Mouse (Mus musculus) heart, adult 11 months (tissue): ENCODE data around the gene Poldip3.

ENCODE experiments used
- DNase-seq: peaks from one replicate; pipeline ENCODE4 v3.0.0; 2022

Poldip3 gene

GRCm38 (mm10) chr15:83124625-83125024 is 24.6 kb downstream of the Poldip3 start:
- DNase-seq, result no peak

GRCm38 (mm10) chr15:83122566-83123145 is 26.5 kb downstream of the Poldip3 start, which contains the start of gene Rrp7a:
Gene Rrp7a, minus strand, starts transcription at chr15:83122801.
- DNase-seq, result peak; percentile 99

- peak; percentile 94 for DNase-seq
These were observed 27.2 kb downstream of the Poldip3 start for GRCm38 (mm10) chr15:83121709-83122565.

GRCm38 (mm10) chr15:83118360-83118759 is 30.8 kb downstream of the Poldip3 start:
- peak; percentile 93 for DNase-seq

GRCm38 (mm10) chr15:83115071-83115470 is 34.1 kb downstream of the Poldip3 start:
- DNase-seq, result no peak

GRCm38 (mm10) chr15:83114106-83114505 is 35.1 kb downstream of the Poldip3 start:
- no peak for DNase-seq

- peak; percentile 97 for DNase-seq
These were observed 36.3 kb downstream of the Poldip3 start for GRCm38 (mm10) chr15:83112898-83113297.

GRCm38 (mm10) chr15:83111874-83112273 is 37.3 kb downstream of the Poldip3 start:
- no peak for DNase-seq

GRCm38 (mm10) chr15:83111290-83111689 is 37.9 kb downstream of the Poldip3 start:
- DNase-seq, result no peak

- DNase-seq, result no peak
These were observed 41.4 kb downstream of the Poldip3 start for GRCm38 (mm10) chr15:83107814-83108213.

GRCm38 (mm10) chr15:83106426-83106825 is 42.8 kb downstream of the Poldip3 start:
- DNase-seq, result no peak

- DNase-seq, result no peak
These were observed 46.1 kb downstream of the Poldip3 start for GRCm38 (mm10) chr15:83103111-83103510.

GRCm38 (mm10) chr15:83100332-83100662 is 48.9 kb downstream of the Poldip3 start:
- DNase-seq, result no peak

GRCm38 (mm10) chr15:83099533-83100331 is 49.5 kb downstream of the Poldip3 start:
- peak; percentile 99 for DNase-seq

GRCm38 (mm10) chr15:83095950-83096349 is 53.2 kb downstream of the Poldip3 start:
- no peak for DNase-seq

GRCm38 (mm10) chr15:83093687-83094086 is 55.5 kb downstream of the Poldip3 start:
- DNase-seq, result peak; percentile 95

- DNase-seq, result no peak
These were observed 58.3 kb downstream of the Poldip3 start for GRCm38 (mm10) chr15:83090874-83091273.

- DNase-seq, result no peak
These were observed 59.9 kb downstream of the Poldip3 start, which contains the start of gene Serhl for GRCm38 (mm10) chr15:83089429-83089605. Gene Serhl, plus strand, starts transcription at chr15:83089506.

GRCm38 (mm10) chr15:83088495-83089428 is 60.4 kb downstream of the Poldip3 start:
- no peak for DNase-seq

GRCm38 (mm10) chr15:83086636-83087328 is 62.4 kb downstream of the Poldip3 start:
- DNase-seq, result no peak

GRCm38 (mm10) chr15:83085901-83086300 is 63.3 kb downstream of the Poldip3 start:
- no peak for DNase-seq

- DNase-seq, result peak; percentile 97
These were observed 65.1 kb downstream of the Poldip3 start for GRCm38 (mm10) chr15:83084022-83084640.
